Mouse (Mus musculus) heart, postnatal 25 days (tissue): ENCODE results near the gene Clip2. TPM values are rescaled to one million over a fixed set of nuclear protein-coding genes. Genes with fewer than 3 reads are reported as not detected.
"Not testable (repeated sequence)": the region's sequence is repeated elsewhere in the genome, so short reads cannot be mapped to it uniquely, and the experiment has no call there.

Source experiments
- DNase-seq: peaks from one replicate; pipeline ENCODE4 v3.0.0; 2022; ENCODE audit warnings: low spot score
- intact Hi-C: fragments of 180-260 bp; cut with DNase I; formaldehyde crosslinking; loops from one replicate; pipeline ENCODE4 v1.15.1; 2025
- total RNA-seq, 2 experiments: library from RNA; stranded (reverse); gene quantifications; 2 replicates each; pipeline ENCODE4 v1.2.3; 2021

Clip2 gene
- total RNA-seq, 2 experiments from 2014 or later = 6.9 to 7.9 TPM

DNA sequence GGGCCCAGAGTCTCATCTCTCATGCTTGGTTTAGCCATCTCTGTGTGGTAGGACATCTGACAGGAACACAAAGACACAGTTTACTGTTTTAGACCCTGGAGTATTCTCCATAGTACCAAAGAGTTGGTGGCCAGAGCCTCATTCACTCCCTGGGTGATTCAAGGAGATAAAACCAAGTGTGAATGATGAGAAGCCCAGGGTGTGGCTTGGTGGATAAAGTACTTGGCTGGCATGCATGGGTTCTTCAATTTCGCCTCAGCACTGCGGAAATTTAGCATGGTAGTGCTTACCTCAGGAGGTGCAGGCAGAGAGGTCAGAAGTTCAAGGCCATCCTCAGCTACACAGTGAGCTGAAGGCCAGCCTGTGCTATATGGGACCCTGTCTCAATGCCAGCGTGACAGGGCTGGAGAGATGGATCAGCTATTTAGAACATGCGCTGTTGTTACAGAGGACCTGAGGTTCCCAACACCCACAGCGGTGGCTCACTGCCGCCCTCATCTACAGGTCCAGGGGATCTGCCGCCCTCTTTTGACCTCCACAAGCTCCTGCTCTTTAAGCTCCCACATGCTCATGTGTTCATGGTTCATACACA is 82.6 kb downstream of the Clip2 start:
- no peak for DNase-seq
- intact Hi-C loops = no loop called here

DNA sequence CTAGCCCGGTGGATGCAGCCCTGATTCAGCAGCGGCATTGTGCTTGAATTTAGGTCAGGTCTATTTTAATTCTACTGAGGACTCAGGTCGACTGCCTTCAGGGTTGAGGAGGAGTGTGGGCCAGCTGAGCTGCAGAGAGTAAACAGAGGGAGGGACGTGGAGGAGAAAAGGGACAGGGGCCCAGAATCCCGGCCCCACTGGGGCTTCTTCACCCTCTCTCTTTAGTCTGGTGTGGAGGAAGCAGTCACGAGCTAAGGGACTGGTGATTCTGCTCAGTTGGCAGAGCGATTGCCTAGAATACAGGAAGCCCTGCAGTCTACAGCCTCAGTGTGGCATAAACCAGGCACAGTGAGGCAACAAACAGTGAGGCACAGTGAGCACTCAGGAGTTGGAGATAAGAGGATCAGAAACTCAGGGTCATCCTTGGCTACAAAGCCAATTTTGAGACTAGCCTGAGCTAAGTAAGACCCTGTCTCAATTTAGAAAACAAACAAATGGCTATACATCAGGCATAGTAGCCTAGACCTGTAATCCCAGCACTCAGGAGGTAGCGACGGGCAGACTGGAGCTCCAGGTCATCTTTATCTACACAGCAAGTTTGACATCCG is 84.0 kb downstream of the Clip2 start:
- no peak for DNase-seq
- intact Hi-C loops = no loop called here

DNA sequence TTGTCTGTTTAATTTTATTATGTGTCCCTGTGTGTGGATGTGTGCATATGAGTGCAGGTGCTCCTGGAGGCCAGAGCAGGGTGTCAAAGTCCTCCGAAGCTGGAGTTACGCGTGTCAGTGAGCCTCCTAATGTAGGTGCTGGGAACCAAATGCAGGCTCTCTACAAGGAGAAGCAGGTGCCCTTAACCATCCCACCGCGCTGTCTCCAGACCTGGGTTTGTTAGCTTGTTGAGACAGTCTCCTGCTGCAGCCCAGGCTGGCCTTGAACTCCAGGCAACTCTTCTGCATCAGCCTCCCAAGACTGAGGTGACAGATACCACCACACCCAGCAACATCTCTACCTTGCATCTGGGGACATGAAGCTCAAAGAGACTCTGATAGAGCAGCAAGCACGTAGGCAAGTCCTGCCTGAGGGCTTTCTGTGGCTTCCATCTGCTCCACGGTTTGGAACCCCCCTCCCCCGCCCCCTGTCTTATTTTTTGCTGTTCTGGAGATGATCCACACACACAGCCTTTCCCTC is 85.1 kb downstream of the Clip2 start:
- DNase-seq = no peak
- intact Hi-C loops = no loop called here

DNA sequence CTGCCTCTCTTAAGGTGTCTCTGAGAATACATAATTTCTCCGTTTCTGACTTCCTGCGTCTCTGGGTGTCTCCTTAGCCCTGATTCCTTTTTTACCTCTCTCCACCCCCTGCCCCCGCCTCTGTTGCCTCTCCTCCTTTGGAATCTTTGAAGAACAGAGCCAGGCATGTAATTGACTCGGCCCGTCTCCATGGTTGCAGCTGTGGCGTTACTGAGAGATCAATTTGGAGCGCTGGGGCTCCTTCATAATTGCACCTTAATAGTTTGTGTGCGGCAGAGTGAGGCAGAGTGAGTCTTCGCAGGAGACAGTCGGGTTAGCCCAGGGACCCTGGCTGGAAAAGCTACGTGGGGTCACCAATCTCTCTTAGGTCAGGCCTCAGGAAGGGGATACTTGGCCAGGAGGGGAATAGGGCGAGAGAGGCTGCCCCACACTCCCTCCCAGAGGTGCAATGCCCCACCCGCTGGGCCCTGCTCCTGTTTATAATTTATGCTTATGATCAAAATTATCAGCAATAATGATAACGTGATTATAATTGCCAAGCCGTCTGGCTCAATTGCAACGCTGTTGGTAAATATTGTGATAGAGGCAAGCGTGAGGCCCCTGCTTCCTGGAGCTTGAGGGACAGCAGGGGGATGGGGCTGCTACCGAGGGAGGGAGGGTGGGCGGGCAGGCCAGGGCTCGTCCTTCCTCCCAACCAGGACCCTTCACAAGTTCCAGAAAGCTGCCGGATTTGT is 85.8 kb downstream of the Clip2 start:
- DNase-seq = no peak
- intact Hi-C loops = no loop called here

DNA sequence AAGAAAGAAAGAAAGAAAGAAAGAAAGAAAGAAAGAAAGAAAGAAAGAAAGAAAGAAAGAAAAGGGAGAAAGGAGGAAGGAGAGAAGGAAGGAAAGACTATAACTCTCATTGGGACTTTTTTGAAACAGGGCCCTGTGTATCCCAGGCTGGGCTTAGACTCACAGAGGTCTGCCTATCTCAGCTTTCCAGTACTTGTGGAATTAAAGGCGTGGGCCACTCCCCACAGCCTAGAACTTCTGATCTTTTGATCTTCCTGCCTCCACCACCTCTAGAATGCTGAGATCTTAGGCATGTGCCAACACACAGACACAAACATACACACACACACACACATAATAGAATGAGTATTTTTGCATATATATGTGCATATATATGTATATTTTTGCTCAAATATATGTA is 87.0 kb downstream of the Clip2 start:
- DNase-seq = no peak
- intact Hi-C loops = no loop called here

DNA sequence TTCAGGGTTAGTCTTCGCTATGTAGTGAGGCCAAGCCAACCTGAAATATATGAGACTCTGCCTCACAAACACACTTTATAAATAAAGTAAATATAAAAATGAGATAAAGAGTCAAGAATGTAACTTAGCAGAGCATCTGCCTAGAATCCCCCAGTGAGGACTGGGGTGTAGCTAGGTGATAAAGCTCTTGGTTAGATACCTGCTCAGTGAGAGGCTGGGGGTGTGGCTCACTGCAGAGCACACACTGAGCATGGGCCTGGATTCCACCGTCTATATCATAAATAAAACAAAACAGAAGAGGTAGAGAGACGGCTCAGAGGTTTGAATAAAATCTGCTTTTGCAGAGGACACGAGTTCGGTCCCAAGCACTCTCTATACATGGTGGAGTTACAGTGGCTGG is 88.0 kb downstream of the Clip2 start:
- no peak for DNase-seq
- intact Hi-C loops = no loop called here

DNA sequence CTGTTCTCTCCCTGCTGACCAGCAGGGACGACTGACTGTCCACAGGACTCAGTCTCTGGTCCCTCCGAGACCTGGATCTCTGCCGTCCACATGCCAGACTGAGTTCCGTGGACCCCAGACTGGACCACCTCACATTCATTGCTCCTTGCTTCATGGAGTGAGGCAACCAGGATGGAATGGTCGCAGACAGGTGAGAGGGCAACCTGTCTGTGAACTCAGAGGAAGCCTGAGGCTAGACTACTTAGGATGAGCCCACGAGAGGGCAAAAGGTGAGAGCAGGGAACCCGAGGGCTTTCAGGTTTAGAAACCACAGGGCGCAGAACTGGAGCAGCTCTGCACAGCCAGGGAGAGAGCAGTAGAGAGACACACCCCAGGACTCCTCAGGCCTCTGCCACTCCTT is 89.5 kb downstream of the Clip2 start:
- intact Hi-C loops = no loop called here
- DNase-seq = no peak

DNA sequence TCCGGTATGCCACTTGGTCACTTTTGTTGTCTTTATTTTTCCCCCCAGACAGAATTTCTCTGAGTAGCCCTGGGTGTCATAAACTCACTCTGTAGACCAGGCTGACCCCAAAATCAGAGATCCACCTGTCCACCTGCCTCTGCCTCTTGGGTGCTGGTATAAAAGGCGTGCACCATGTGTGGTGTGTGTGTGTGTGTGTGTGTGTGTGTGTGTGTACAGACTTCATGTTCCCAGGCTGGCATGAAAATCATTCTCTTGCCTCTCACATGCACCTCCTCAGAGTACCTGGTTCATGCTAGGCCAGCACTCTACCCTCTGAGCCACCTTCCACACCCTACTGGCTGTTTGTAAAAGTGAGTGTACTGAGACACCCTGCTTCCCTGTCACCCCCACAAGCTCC is 89.9 kb downstream of the Clip2 start:
- intact Hi-C loops = no loop called here
- DNase-seq = no peak

DNA sequence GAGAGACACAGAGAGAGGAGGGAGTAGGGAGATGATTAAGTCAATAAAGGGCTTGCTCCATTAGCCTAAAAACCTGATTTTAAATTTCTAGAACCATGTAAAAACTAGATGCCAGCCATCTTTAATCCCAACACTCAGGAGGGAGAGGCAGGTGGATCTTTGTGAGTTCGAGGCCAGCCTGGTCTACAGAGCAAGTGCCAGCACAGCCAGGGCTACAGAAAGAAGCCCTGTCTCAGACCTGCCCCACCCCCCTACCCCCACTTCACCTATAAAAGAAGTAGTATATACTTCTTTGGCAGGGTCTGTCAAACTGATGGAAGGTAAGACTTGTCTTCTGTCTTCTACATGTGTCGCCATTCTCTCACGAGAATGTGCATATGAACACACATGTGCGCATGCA is 91.7 kb downstream of the Clip2 start:
- intact Hi-C loops = no loop called here
- no peak for DNase-seq

DNA sequence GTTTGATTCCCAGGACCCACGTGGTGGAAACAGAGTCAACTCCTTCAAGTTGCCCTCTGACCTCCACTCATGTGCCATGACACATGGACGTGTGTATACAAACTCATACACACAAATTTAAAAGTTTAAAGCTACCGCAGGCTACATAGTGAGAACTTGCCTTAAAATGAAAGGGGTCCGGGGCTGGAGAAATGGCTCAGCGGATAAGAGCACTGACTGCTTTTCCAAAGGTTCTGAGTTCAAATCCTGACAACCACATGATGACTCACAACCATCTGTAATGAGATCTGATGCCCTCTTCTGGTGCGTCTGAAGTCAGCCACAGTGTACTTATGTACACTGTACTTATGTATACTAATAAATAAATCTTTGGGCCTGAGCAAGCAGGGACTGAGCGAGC is 93.1 kb downstream of the Clip2 start:
- no peak for DNase-seq
- intact Hi-C loops = loop anchor here (5.0 kb wide), 1 partner anchor 37 kb away; no protein-coding TSS in a partner anchor

DNA sequence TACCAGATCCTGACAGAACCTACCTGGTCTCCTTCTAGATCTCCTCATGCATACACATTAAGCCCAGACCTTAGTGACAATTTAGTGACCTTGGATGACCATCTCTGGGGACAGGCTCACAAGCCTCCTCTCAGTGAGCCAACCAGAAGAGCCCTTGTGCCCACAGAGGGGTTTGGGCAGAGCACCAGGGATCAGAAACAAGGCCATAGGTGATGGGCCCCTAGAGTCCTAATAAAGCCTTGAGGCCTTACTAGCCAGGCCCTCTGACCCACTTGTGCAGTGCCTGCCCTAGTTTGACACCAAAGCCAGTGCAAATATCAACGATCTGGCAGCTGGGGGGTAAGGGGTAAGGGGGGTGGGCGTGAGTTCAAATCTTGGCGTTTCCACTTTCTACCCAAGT is 93.8 kb downstream of the Clip2 start:
- intact Hi-C loops = loop anchor here (5.0 kb wide), 1 partner anchor 36 kb away; no protein-coding TSS in a partner anchor
- no peak for DNase-seq

DNA sequence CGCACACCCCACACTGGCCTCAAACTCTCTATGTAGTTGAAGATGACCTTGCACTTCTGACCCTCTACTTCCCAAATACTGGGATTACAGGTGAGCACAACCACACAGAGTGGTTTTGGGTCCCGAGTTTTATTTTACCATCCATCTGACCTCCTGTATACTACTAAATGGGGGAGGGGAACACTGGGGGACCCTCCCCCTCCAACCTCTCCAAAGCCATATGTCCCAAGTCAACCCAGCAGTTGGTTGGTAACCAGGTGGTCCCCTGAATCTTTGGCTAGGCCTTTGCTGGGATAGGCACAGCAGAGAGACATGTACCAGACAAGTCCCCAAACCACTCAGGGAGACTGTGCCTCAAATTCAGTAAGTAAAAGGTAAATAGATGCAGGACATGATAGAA is 94.9 kb downstream of the Clip2 start:
- no peak for DNase-seq
- intact Hi-C loops = loop anchor here (5.0 kb wide), 1 partner anchor 35 kb away; no protein-coding TSS in a partner anchor

DNA sequence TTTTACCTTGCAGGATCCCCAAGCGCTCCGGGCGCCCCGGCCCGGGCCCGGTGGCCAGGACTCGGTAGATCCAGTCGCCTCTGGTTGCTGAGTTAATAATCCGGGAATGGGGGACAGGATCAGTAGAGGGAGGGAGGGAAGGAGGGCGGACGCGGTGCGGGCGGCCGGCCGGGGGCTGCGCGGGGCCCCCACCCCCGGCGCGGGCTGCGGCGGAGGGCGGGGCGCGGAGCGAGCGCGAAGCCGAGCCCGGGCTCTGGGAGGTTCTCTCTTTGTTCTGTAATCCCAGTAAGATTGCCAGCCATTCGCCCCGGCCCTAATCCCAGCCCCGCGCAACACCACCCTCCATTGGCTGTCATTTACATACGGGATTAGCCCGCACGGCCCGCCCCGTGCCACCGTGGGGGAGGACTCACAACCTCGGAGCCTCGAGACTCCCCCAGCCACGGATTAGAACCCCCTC is 95.7 kb downstream of the Clip2 start, which contains the start of gene Gtf2ird1:
Gtf2ird1 (minus strand) TSS at position 214 of the 460 bp plus-strand sequence.
- DNase-seq = peak; percentile 58
- intact Hi-C loops = loop anchor here (5.0 kb wide), 1 partner anchor 34 kb away; no protein-coding TSS in a partner anchor

DNA sequence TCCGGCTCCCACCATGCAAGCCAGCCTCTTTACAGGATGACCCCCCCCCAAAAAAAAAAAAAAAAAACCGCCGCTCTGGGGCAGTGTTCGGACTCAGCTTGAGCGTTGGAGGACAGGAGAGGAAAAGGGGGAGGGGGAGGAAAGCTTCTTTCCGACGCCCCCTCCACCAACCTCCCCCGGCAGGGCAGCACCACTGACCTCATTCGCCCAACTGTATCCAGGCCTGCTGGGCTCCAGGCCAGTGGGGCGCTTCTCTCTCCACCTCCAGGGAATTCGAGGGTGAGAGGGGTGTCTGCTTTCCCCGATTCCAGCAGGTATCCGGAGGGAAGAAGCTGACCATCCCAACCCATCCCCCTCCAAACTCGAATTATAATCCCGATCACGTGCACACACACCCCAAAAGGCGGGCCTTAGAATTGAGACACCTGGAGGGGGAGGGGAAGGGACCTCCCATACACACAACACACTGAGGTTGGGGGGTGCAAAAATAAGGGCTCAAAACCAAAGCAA is 96.3 kb downstream of the Clip2 start:
- intact Hi-C loops = loop anchor here (5.0 kb wide), 1 partner anchor 34 kb away; no protein-coding TSS in a partner anchor
- DNase-seq = no peak

DNA sequence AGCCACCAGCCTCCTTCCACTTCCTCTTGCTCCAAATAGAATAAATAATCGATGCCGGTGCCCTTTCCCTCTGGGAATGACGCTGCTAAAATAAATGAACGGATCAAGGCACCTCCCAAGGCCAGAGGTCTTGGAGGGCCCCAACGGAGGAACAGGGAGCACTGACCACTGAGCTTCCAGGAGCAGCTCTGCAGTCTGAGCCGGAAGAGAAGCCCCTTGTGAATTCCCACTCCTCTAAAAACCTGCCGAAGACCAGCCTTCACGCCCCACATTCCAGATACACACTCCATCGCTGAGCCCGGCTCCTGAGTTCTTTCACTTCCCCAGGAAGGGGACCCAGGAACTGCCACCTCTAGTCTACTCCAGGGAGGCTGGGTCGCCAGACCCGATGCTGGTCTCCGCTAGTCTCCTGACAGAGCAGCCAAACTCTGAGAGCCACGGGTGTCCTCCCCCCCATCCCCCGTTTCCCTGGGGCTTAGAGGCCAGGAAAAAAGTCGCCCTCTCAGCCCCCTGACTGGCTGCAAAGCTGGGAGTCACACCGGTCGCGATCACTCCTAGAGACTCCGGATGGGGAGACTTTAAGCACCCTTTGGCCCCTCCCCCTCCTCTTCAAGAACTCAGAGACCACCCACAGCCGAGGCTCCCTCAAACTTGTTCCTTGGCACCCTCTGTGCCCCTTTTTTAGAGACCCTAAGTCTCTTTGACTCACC is 96.9 kb downstream of the Clip2 start:
- DNase-seq = no peak
- intact Hi-C loops = loop anchor here (5.0 kb wide), 1 partner anchor 33 kb away; no protein-coding TSS in a partner anchor

DNA sequence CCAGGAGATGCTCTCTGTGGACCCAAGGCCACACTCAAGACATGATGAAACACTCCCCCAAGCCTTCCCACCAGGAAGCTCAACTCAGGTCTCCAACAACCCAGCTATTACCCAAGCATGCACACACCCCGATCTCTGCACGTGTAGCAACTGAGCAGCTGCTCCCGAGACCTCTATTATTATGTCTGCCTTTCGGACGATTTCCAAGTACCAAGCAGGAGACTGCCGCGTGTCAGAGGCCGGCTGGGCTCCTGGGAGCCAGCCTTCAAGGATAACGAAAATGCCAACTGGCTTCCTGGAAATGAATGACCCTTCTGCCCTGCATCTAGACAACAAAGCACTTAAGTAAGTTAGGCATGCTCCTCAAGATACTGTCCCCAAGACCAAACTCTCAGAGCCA is 97.8 kb downstream of the Clip2 start:
- intact Hi-C loops = no loop called here
- DNase-seq = no peak

DNA sequence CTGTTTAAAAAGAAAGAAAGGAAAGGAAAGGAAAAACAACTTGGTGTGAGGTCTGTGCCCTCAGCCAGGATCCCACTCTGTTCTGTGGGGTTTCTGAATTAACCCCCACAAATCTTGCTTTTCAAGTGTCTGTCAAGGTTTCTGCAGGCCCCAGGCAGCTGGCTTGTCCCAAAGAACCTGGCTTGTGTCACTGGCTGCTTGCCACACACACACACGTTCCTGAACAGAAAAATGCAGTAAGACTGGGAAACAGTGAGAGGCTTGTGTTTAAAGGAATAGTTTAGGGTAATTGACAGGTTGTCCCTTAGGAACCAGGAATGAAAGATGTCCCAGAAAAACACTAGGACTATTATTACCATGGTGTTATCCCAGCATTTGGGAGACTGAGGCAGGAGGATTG is 98.7 kb downstream of the Clip2 start:
- intact Hi-C loops = no loop called here
- DNase-seq = no peak

DNA sequence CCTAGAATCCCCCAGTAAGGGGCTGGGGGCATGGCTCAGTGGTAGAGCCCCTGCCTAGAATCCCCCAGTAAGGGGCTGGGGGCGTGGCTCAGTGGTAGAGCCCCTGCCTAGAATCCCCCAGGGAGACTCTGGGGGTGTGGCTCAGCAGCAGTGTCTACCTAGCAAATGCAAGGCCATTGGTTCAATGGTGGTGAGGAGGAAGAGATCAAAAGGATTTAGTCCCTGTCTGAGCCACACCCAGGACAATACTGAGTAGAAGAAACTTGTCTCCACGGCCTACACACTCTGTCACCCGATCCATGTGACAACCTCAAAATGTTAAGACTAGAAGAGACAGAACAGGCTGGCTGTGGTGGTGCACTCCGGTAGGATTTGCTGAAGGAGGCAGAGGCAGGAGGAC is 105.5 kb downstream of the Clip2 start:
- intact Hi-C loops, DNase-seq: not testable (repeated sequence)

DNA sequence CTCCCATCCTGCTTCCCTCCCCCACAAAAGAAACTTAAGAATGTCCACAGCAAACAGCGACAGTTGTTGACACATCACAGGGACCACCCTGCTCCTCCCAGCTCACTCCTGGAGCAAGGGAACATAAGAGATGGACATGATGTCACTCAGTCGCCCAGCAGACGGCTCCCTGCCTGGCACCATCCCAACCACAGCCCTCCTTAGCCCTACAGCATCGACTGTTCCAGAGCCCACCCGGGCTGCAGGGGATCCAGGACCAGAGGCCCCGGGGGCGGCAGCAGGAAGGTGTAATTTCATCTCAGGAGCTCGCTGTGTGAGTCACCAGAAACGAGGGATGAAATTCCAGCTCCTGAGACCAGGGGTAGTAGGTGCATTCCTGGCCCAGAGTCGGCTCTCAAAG is 106.3 kb downstream of the Clip2 start:
- DNase-seq = no peak
- intact Hi-C loops = no loop called here
